Mouse (Mus musculus) kidney, postnatal 0 days (tissue): ENCODE results near the gene Hecw2. TPM values are rescaled to one million over a fixed set of nuclear protein-coding genes. Genes with fewer than 3 reads are reported as not detected.
A peak's percentile ranks its signal among the peaks of the same experiment; 100 is the strongest.

Experiments used
- ATAC-seq: fragments of 200-750 bp; cut with Nextera tagmentation; replicated peaks from 2 replicates; pipeline ENCODE4 v1.8.0; 2017; ENCODE audit warnings: low read depth, moderate number of reproducible peaks, moderate TSS enrichment, moderate library complexity; ENCODE audit not compliant: low FRiP score
- DNase-seq: peaks from one replicate; pipeline ENCODE4 v3.0.0-alpha.2; 2016; ENCODE audit warnings: low spot score
- H3K27ac ChIP-seq: fragments of 300-500 bp; sonication (generic); 2 replicates; pipeline ENCODE4 v1.5.1; 2014; ENCODE audit warnings: mild to moderate bottlenecking
- H3K27me3 ChIP-seq: fragments of 300-500 bp; sonication (generic); 2 replicates; pipeline ENCODE4 v1.6.1; 2014; ENCODE audit warnings: low read length, mixed read lengths; ENCODE audit not compliant: insufficient read depth
- H3K36me3 ChIP-seq: fragments of 300-500 bp; sonication (generic); 2 replicates; pipeline ENCODE4 v1.6.1; 2014; ENCODE audit warnings: low read length, mixed read lengths; ENCODE audit not compliant: insufficient read depth
- H3K4me1 ChIP-seq: fragments of 300-500 bp; sonication (generic); replicated peaks from 2 replicates; pipeline ENCODE4 v1.6.1; 2014; ENCODE audit warnings: antibody characterized with exemption, low read length, mixed read lengths; ENCODE audit not compliant: insufficient read depth
- H3K4me2 ChIP-seq: fragments of 300-500 bp; sonication (generic); 2 replicates; pipeline ENCODE4 v1.6.1; 2014; ENCODE audit warnings: mild to moderate bottlenecking, low read length, moderate library complexity, mixed read lengths
- H3K4me3 ChIP-seq: fragments of 300-500 bp; sonication (generic); replicated peaks from 2 replicates; pipeline ENCODE4 v1.5.1; 2014; ENCODE audit warnings: low read depth, low read length
- H3K9ac ChIP-seq: fragments of 300-500 bp; sonication (generic); 2 replicates; pipeline ENCODE4 v1.6.1; 2014; ENCODE audit warnings: low read depth, low read length
- H3K9me3 ChIP-seq: fragments of 300-500 bp; sonication (generic); replicated peaks from 2 replicates; pipeline ENCODE4 v1.6.1; 2016; ENCODE audit warnings: low read length, inconsistent platforms, mixed read lengths
- CTCF ChIP-seq: IDR thresholded peaks from 2 replicates; pipeline ENCODE4 v1.5.1; 2016; ENCODE audit warnings: antibody characterized with exemption, low read depth, mild to moderate bottlenecking, moderate library complexity
- WGBS: fragments of 180-500 bp; shearing (Covaris S2); extraction: QIAGEN DNeasy Blood & Tissue Kit; methylation state at CpG from one replicate; pipeline ENCODE4 v1.1.7; 2014; 5-methylcytosine and 5-hydroxymethylcytosine counted together
- polyA plus RNA-seq: library from polyadenylated mRNA; unstranded; fragments of >200 nt; fragmentation: Nextera tagmentation; extraction: Ambion mirVana; gene quantifications from 2 replicates; pipeline ENCODE4 v1.2.1, GENCODE M21; 2015

Hecw2 gene
- polyA plus RNA-seq, 1 experiment from 2014 or later: 2.5 TPM

GRCm38 (mm10) chr1:54046923-54047322, 148.0 kb downstream of the Hecw2 start:
- no peak overlapping the region for H3K4me2 ChIP-seq
- 43% methylated on average over 1 of the region's 1 CpGs for WGBS
- no peak overlapping the region for H3K27ac ChIP-seq
- no peak for TF ChIP-seq CTCF
- ATAC-seq (no peak), DNase-seq (peak; percentile 4)
- no peaks in the 10 kb centered on the region for H3K4me1 ChIP-seq
- no peak overlapping the region for H3K9ac ChIP-seq
- H3K36me3 ChIP-seq: no peaks in the 10 kb centered on the region
- no peak overlapping the region for H3K4me3 ChIP-seq
- H3K27me3 ChIP-seq: no peaks in the 10 kb centered on the region
- no peaks in the 10 kb centered on the region for H3K9me3 ChIP-seq

DNA sequence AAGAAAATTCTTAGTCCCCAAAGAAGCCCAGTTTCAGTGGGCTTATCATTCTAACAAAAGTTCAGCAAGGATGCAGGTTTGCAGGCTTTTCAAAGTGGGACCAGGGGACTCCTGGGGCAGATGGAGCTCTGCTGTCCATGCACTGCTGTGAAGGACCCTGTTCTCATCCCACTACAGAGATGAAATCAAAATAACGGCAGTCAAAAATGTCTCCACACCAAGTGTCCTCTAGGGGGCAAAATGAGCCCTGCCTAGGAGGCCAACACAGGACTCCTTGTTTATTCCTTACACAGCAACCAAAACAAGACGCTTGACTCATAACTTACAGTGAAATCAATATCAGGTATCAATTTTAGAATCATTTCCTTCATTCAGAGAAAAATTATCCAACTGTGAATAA, 155.9 kb downstream of the Hecw2 start:
- DNase-seq (peak; percentile 46), ATAC-seq (no peak)
- Histone ChIP-seq H3K27ac (no peak overlapping the region), H3K9ac (no peak overlapping the region), H3K36me3 (no peaks in the 10 kb centered on the region), H3K4me2 (no peak overlapping the region), H3K27me3 (no peaks in the 10 kb centered on the region), H3K4me1 (no peaks in the 10 kb centered on the region), H3K4me3 (no peak overlapping the region), H3K9me3 (no peaks in the 10 kb centered on the region)
- 41% methylated on average over 2 of the region's 2 CpGs for WGBS
- peak; percentile 66 for TF ChIP-seq CTCF

- TF ChIP-seq CTCF: no peak
- DNase-seq: no peak
- no peak for ATAC-seq
Observed at GRCm38 (mm10) chr1:54017686-54018085, 177.3 kb downstream of the Hecw2 start.

DNA sequence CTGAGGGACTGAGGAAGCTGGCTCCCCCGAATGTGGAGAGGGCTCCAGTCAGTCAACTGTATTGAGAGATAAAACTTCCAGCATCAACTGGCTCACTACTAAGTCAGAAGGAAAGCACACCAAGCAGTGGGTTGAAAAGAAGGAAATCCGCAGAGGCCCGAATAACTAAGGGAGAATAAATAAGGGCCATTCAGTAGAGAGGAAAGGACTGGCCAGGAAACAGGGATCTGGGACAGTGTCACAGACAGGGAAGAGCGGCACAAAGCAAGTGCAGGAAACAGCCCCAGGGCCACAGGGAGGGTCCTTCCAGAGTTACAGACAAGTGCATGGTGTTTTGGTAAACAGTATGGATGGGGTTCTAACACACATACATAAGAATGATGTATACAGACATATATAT, 179.2 kb downstream of the Hecw2 start:
- 66% methylated on average over 4 of the region's 4 CpGs for WGBS
- H3K4me2 ChIP-seq: no peak overlapping the region
- no peak overlapping the region for H3K4me3 ChIP-seq
- H3K4me1 ChIP-seq: no peaks in the 10 kb centered on the region
- no peak overlapping the region for H3K9ac ChIP-seq
- H3K9me3 ChIP-seq: no peaks in the 10 kb centered on the region
- H3K27me3 ChIP-seq: no peaks in the 10 kb centered on the region
- DNase-seq: peak; percentile 9
- no peak for TF ChIP-seq CTCF
- ATAC-seq: no peak
- H3K27ac ChIP-seq: no peak overlapping the region; the same call in 1 of the 2 replicates
- no peaks in the 10 kb centered on the region for H3K36me3 ChIP-seq

More at GRCm38 (mm10) chr1:54017686-54018085, 177.3 kb downstream of the Hecw2 start:
- Histone ChIP-seq H3K4me1 (no peaks in the 10 kb centered on the region), H3K9ac (no peak overlapping the region), H3K4me3 (no peak overlapping the region), H3K36me3 (no peaks in the 10 kb centered on the region), H3K27me3 (no peaks in the 10 kb centered on the region), H3K4me2 (no peak overlapping the region), H3K27ac (no peak overlapping the region), H3K9me3 (no peaks in the 10 kb centered on the region)
- 42% methylated on average over 2 of the region's 2 CpGs for WGBS

DNA sequence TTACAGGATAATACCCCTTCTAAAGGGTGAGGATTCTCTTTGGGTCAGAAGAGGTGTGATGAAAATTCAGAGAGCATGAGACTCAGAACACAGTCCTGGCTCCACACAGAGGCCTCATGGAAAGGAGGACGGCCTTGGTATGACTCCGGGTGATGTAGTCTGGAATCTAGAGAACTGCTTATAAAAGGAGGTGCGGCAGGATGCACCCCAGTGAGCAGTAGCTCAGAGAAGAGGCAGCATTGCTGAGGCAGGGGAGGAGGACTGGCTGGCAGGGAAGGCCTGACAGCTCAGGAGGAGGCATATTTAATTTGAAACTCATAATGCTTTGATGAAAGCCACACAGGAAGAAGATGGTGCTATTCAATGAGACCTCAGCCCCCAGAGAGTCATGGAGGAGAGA, 182.6 kb downstream of the Hecw2 start:
- Histone ChIP-seq H3K4me1 (no peaks in the 10 kb centered on the region), H3K9me3 (no peaks in the 10 kb centered on the region), H3K27me3 (no peaks in the 10 kb centered on the region), H3K27ac (no peak overlapping the region), H3K4me2 (no peak overlapping the region), H3K4me3 (no peak overlapping the region), H3K36me3 (no peaks in the 10 kb centered on the region), H3K9ac (no peak overlapping the region)
- TF ChIP-seq CTCF: no peak
- ATAC-seq (no peak), DNase-seq (no peak)
- 53% methylated on average over 3 of the region's 3 CpGs for WGBS

DNA sequence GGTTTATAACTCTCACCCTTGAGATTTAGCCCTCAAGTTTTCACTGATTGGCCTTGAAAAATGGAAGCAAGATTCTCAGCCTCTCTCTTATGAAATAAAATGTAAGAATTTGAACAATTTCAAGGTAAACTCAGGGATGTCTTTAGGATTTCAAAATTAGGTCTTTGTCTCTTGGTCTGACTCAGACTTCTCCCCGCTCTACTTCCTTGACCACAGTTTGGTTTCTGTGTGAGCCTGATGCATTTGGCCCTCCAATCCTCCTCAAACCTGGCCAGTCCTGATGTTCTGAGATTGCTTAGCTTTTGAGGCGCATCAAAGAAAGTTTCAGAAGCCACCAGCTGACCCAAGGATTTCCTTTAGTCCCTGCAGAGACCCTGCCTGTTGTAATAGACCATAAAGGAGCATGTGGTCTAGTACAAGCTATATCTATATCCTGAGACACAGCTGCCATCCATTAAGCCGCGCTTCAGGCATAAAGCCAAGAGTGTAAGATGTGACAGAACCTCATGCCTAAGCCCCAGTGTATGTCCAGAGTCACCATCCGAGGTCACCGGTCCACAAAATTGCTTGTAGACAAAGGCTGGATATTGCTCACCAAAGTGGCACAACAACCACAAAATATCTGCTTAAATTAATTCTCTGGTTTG, 185.4 kb downstream of the Hecw2 start:
- no peak overlapping the region for H3K4me2 ChIP-seq
- DNase-seq: no peak
- no peaks in the 10 kb centered on the region for H3K4me1 ChIP-seq
- no peak overlapping the region for H3K27ac ChIP-seq
- no peak overlapping the region for H3K9ac ChIP-seq
- H3K4me3 ChIP-seq: no peak overlapping the region
- no peaks in the 10 kb centered on the region for H3K36me3 ChIP-seq
- H3K9me3 ChIP-seq: no peaks in the 10 kb centered on the region
- no peak for ATAC-seq
- H3K27me3 ChIP-seq: no peaks in the 10 kb centered on the region
- WGBS: 75% methylated on average over 6 of the region's 6 CpGs
- TF ChIP-seq CTCF: no peak
